Comparison of ENCODE assay signal across 8 mouse cellular contexts in the genomic region with DNA sequence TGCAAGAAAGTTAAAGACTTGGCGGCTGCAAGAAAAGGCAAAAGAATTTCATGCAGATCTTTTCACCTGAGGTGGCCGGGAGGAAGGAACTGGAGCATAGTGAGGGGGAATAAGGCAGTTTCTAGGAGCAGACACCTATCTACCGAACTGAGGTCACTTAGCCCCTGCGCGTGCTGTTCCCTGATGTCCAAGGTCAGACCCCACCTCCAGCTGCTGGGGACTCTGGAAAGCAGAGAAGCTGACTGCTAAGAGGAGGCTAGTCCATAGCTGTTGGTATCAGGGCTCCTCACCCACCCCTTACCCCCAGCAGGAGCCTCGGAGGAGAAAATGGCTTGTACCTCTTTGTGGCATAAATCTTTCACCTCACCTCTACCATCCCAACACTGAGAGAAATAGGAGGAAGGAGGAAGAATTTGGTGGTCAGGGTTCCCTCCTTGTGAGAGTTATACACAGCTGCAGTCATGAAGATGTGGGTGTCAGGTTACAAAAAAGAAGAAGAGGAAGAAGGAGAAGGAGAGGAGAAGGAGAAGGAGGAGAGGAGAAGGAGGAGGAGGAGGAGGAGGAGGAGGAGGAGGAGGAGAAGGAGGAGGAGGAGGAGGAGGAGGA. TPM values are rescaled to one million over a fixed set of nuclear protein-coding genes. Genes with fewer than 3 reads are reported as not detected.
A peak's percentile ranks its signal among the peaks of the same experiment; 100 is the strongest.
DNase-seq lines count a peak whose midpoint lies in the region; ATAC-seq and TF ChIP-seq lines count a peak whose summit lies in the region.

No protein-coding gene starts in this region.

- peak; percentile 27 for ATAC-seq in liver, embryonic 11.5 days (replicated peaks; ENCODE audit: low FRiP score)
- ATAC-seq in embryonic facial prominence, embryonic 12.5 days (ENCODE audit: insufficient number of reproducible peaks, insufficient read depth, low FRiP score, low TSS enrichment), result peak; percentile 17; the same call in 1 of the 2 replicates
- peak; percentile 28 for ATAC-seq in intestine, embryonic 15.5 days

- H3K4me1 ChIP-seq in liver, embryonic 11.5 days (replicated peaks; ENCODE audit: control insufficient read depth, insufficient read depth, low read length), result peaks cover 18% of the 10 kb centered on the region
- peaks cover 15% of the 10 kb centered on the region; the same call in 1 of the 2 replicates for H3K4me1 ChIP-seq in embryonic facial prominence, embryonic 12.5 days
- H3K4me1 ChIP-seq in intestine, embryonic 15.5 days (replicated peaks), result peaks cover 20% of the 10 kb centered on the region

- WGBS in liver, embryonic 11.5 days, result 2% methylated on average over 6 of the region's 6 CpGs
- 2% methylated on average over 6 of the region's 6 CpGs for WGBS in embryonic facial prominence, embryonic 12.5 days
- 1% methylated on average over 6 of the region's 6 CpGs for WGBS in intestine, embryonic 15.5 days

- H3K4me3 ChIP-seq in liver, embryonic 11.5 days (ENCODE audit: low read depth, low read length), result peak overlapping the region; percentile 48
- peak overlapping the region; percentile 39 for H3K4me3 ChIP-seq in embryonic facial prominence, embryonic 12.5 days
- H3K4me3 ChIP-seq in intestine, embryonic 15.5 days (replicated peaks), result peak overlapping the region; percentile 34
- peak overlapping the region; percentile 16 for H3K4me3 ChIP-seq in myocyte

- H3K9ac ChIP-seq in liver, embryonic 11.5 days (ENCODE audit: low read depth, low read length), result peak overlapping the region; percentile 48; the same call in 1 of the 2 replicates
- peak overlapping the region; percentile 37 for H3K9ac ChIP-seq in embryonic facial prominence, embryonic 12.5 days
- H3K9ac ChIP-seq in intestine, embryonic 15.5 days, result no peak overlapping the region

- no peaks in the 10 kb centered on the region for H3K9me3 ChIP-seq in liver, embryonic 11.5 days (ENCODE audit: control insufficient read depth, low read length)
- H3K9me3 ChIP-seq in embryonic facial prominence, embryonic 12.5 days, result no peaks in the 10 kb centered on the region
- no peaks in the 10 kb centered on the region for H3K9me3 ChIP-seq in intestine, embryonic 15.5 days

- H3K27ac ChIP-seq in liver, embryonic 11.5 days (ENCODE audit: low read depth, low read length), result peak overlapping the region; percentile 75
- H3K27ac ChIP-seq in embryonic facial prominence, embryonic 12.5 days, result peak overlapping the region; percentile 87
- peak overlapping the region; percentile 69 for H3K27ac ChIP-seq in intestine, embryonic 15.5 days

- H3ac ChIP-seq in myocyte (ENCODE audit: control insufficient read depth, insufficient read length), result no peak overlapping the region

- peaks cover 10% of the 10 kb centered on the region; the same call in 1 of the 2 replicates for H3K27me3 ChIP-seq in liver, embryonic 11.5 days (replicated peaks; ENCODE audit: control insufficient read depth, insufficient read depth, low read length)
- no peaks in the 10 kb centered on the region for H3K27me3 ChIP-seq in embryonic facial prominence, embryonic 12.5 days
- H3K27me3 ChIP-seq in intestine, embryonic 15.5 days (replicated peaks), result no peaks in the 10 kb centered on the region
- no peaks in the 10 kb centered on the region for H3K27me3 ChIP-seq in myocyte (ENCODE audit: control insufficient read depth, insufficient read depth, insufficient read length)

- no peak for TF ChIP-seq POLR2A in myocyte (IDR thresholded peaks at IDR 0.05; ENCODE audit: insufficient read length, low read depth)

- H3K36me3 ChIP-seq in liver, embryonic 11.5 days (ENCODE audit: control insufficient read depth, insufficient read depth, low read length), result no peaks in the 10 kb centered on the region
- no peaks in the 10 kb centered on the region for H3K36me3 ChIP-seq in embryonic facial prominence, embryonic 12.5 days
- H3K36me3 ChIP-seq in intestine, embryonic 15.5 days, result no peaks in the 10 kb centered on the region
- no peaks in the 10 kb centered on the region for H3K36me3 ChIP-seq in myocyte (ENCODE audit: control insufficient read depth, insufficient read depth)

- no peak for DNase-seq in liver, embryonic 11.5 days (ENCODE audit: low spot score)
- DNase-seq in liver, result no peak
- DNase-seq in adrenal gland, postnatal 25 days, result no peak
- no peak for DNase-seq in urinary bladder, postnatal 36 days (ENCODE audit: low spot score in 2 of 2)
- DNase-seq in adrenal gland, postnatal 4 days (ENCODE audit: low spot score in 2 of 2), result no peak

- H3K79me2 ChIP-seq in myocyte (ENCODE audit: control insufficient read depth, insufficient read depth), result no peaks in the 10 kb centered on the region

- peak overlapping the region; percentile 89 for H3K4me2 ChIP-seq in liver, embryonic 11.5 days
- H3K4me2 ChIP-seq in embryonic facial prominence, embryonic 12.5 days (replicated peaks), result peak overlapping the region; percentile 78
- H3K4me2 ChIP-seq in intestine, embryonic 15.5 days (replicated peaks), result peak overlapping the region; percentile 83
- H3K4me2 ChIP-seq in myocyte (ENCODE audit: low read depth), result peak overlapping the region; percentile 96

TF ChIP-seq in myocyte, 11 proteins besides CTCF, POLR2A, EP300 and RAD21:
- TF ChIP-seq MYOG (IDR thresholded peaks at IDR 0.05; ENCODE audit: control insufficient read depth in 1 of 3, insufficient read depth in 1 of 3, insufficient read length in 2 of 3, low read depth in 2 of 3), result no peak
- no peak for TF ChIP-seq USF1 (IDR thresholded peaks at IDR 0.05; ENCODE audit: low read depth)
- no peak for TF ChIP-seq MAX (IDR thresholded peaks at IDR 0.05; ENCODE audit: low read depth)
TF ChIP-seq in myocyte: peak in this region for 0.

RNA-seq across cellular contexts. Expression of a gene that starts 31.3 kb away (rescaled TPM):
- 53.8 and 54.2 TPM in 2 replicates for polyA plus RNA-seq in liver, embryonic 11.5 days (2014; fragmentation: Nextera tagmentation; extraction: Ambion mirVana)
- polyA plus RNA-seq in embryonic facial prominence, embryonic 12.5 days (2016; fragmentation: Nextera tagmentation; extraction: Ambion mirVana), result 40.7 and 48.3 TPM in 2 replicates
- 42.0 and 42.7 TPM in 2 replicates for polyA plus RNA-seq in intestine, embryonic 15.5 days (2015; fragmentation: Nextera tagmentation; extraction: Ambion mirVana)
- 30.8 TPM for polyA plus RNA-seq in myocyte (2012; fragmentation: generic; extraction: Trizol)
- total RNA-seq in adrenal gland, postnatal 25 days (2021), result 44.9 and 49.6 TPM in 2 replicates
- 10 to 100 TPM; 49.1 to 52.1 TPM for total RNA-seq in adrenal gland, postnatal 4 days (2021)

RNA-seq across cellular contexts. Expression of a gene that starts 50.1 kb away (rescaled TPM):
- polyA plus RNA-seq in liver, embryonic 11.5 days (2014; fragmentation: Nextera tagmentation; extraction: Ambion mirVana), result 3.3 TPM in 1 of 2 replicates, not detected in the other
- not detected in 2 replicates for polyA plus RNA-seq in embryonic facial prominence, embryonic 12.5 days (2016; fragmentation: Nextera tagmentation; extraction: Ambion mirVana)
- polyA plus RNA-seq in intestine, embryonic 15.5 days (2015; fragmentation: Nextera tagmentation; extraction: Ambion mirVana), result 1.4 TPM in 1 of 2 replicates, not detected in the other
- not detected for polyA plus RNA-seq in myocyte (2012; fragmentation: generic; extraction: Trizol)
- total RNA-seq in adrenal gland, postnatal 25 days (2021), result not detected in 2 replicates
- not detected for total RNA-seq in adrenal gland, postnatal 4 days (2021)
